Mouse (Mus musculus): ENCODE results near the gene Agtpbp1. TPM values are rescaled to one million over a fixed set of nuclear protein-coding genes. Genes with fewer than 3 reads are reported as not detected.
A peak's percentile ranks its signal among the peaks of the same experiment; 100 is the strongest.

The Agtpbp1 gene
- polyA plus RNA-seq, 1 experiment from 2014 or later = 9.2 TPM

GRCm38 (mm10) chr13:59454001-59454785, 130.8 kb downstream of the Agtpbp1 start:
- H3K27me3 ChIP-seq = no peaks in the 10 kb centered on the region
- ATAC-seq (ENCODE audit: low read depth) (0 out of 2 replicates have a peak, but pooled peaks have one; percentile 26), DNase-seq (no peak)
- peaks cover 14% of the 10 kb centered on the region for H3K4me1 ChIP-seq (replicated peaks)
- H3K4me2 ChIP-seq = no peak overlapping the region
- H3K9me3 ChIP-seq (replicated peaks) = no peaks in the 10 kb centered on the region
- WGBS (ENCODE audit: insufficient replicate concordance) = 84% methylated on average over 11 of the region's 11 CpGs
- no peak overlapping the region for H3K4me3 ChIP-seq (replicated peaks)
- peaks cover 17% of the 10 kb centered on the region for H3K36me3 ChIP-seq
- no peak overlapping the region for H3K27ac ChIP-seq
- no peak overlapping the region for H3K9ac ChIP-seq

GRCm38 (mm10) chr13:59453582-59453981, 131.4 kb downstream of the Agtpbp1 start:
- WGBS (ENCODE audit: insufficient replicate concordance) = 72% methylated on average over 6 of the region's 6 CpGs
- Histone ChIP-seq H3K9me3 (replicated peaks) (no peaks in the 10 kb centered on the region), H3K4me2 (no peak overlapping the region), H3K36me3 (peaks cover 16% of the 10 kb centered on the region), H3K9ac (no peak overlapping the region), H3K27me3 (no peaks in the 10 kb centered on the region), H3K4me1 (replicated peaks) (peaks cover 14% of the 10 kb centered on the region), H3K27ac (no peak overlapping the region), H3K4me3 (replicated peaks) (no peak overlapping the region)
- ATAC-seq (ENCODE audit: low read depth) = no peak
- DNase-seq = no peak

GRCm38 (mm10) chr13:59453045-59453444, 132.0 kb downstream of the Agtpbp1 start:
- Histone ChIP-seq H3K4me1 (replicated peaks) (peaks cover 14% of the 10 kb centered on the region), H3K4me2 (no peak overlapping the region), H3K4me3 (replicated peaks) (no peak overlapping the region), H3K27ac (no peak overlapping the region), H3K9me3 (replicated peaks) (no peaks in the 10 kb centered on the region), H3K27me3 (no peaks in the 10 kb centered on the region), H3K36me3 (peaks cover 16% of the 10 kb centered on the region), H3K9ac (no peak overlapping the region)
- 72% methylated on average over 2 of the region's 2 CpGs for WGBS (ENCODE audit: insufficient replicate concordance)
- DNase-seq (no peak), ATAC-seq (ENCODE audit: low read depth) (no peak)

- WGBS (ENCODE audit: insufficient replicate concordance) = 81% methylated on average over 10 of the region's 10 CpGs
- Histone ChIP-seq H3K27me3 (no peaks in the 10 kb centered on the region), H3K4me1 (replicated peaks) (peaks cover 14% of the 10 kb centered on the region), H3K4me2 (no peak overlapping the region), H3K36me3 (peaks cover 12% of the 10 kb centered on the region), H3K9ac (no peak overlapping the region), H3K9me3 (replicated peaks) (no peaks in the 10 kb centered on the region), H3K27ac (no peak overlapping the region), H3K4me3 (replicated peaks) (no peak overlapping the region)
- no peak for DNase-seq
- no peak for ATAC-seq (ENCODE audit: low read depth)
These were observed 134.2 kb downstream of the Agtpbp1 start for GRCm38 (mm10) chr13:59450840-59451239.

GRCm38 (mm10) chr13:59447130-59447529, 137.9 kb downstream of the Agtpbp1 start:
- Histone ChIP-seq H3K9me3 (replicated peaks) (no peaks in the 10 kb centered on the region), H3K4me1 (replicated peaks) (no peaks in the 10 kb centered on the region), H3K27me3 (no peaks in the 10 kb centered on the region), H3K9ac (no peak overlapping the region), H3K36me3 (peaks cover 5% of the 10 kb centered on the region; the same call in 1 of the 2 replicates), H3K4me2 (no peak overlapping the region), H3K27ac (no peak overlapping the region), H3K4me3 (replicated peaks) (no peak overlapping the region)
- ATAC-seq (ENCODE audit: low read depth) (no peak), DNase-seq (no peak)
- 45% methylated on average over 7 of the region's 7 CpGs for WGBS (ENCODE audit: insufficient replicate concordance)

GRCm38 (mm10) chr13:59445179-59445578, 139.8 kb downstream of the Agtpbp1 start:
- DNase-seq (no peak), ATAC-seq (ENCODE audit: low read depth) (no peak)
- Histone ChIP-seq H3K4me1 (replicated peaks) (no peaks in the 10 kb centered on the region), H3K27ac (no peak overlapping the region), H3K4me3 (replicated peaks) (no peak overlapping the region), H3K4me2 (no peak overlapping the region), H3K9ac (no peak overlapping the region), H3K36me3 (no peaks in the 10 kb centered on the region), H3K27me3 (no peaks in the 10 kb centered on the region), H3K9me3 (replicated peaks) (no peaks in the 10 kb centered on the region)
- 70% methylated on average over 5 of the region's 5 CpGs for WGBS (ENCODE audit: insufficient replicate concordance)

- WGBS (ENCODE audit: insufficient replicate concordance) = 63% methylated on average over 6 of the region's 6 CpGs
- ATAC-seq (ENCODE audit: low read depth) = no peak
- Histone ChIP-seq H3K27ac (no peak overlapping the region), H3K9me3 (replicated peaks) (no peaks in the 10 kb centered on the region), H3K36me3 (no peaks in the 10 kb centered on the region), H3K4me1 (replicated peaks) (no peaks in the 10 kb centered on the region), H3K9ac (no peak overlapping the region), H3K27me3 (no peaks in the 10 kb centered on the region), H3K4me2 (no peak overlapping the region), H3K4me3 (replicated peaks) (no peak overlapping the region)
- no peak for DNase-seq
These were observed 140.7 kb downstream of the Agtpbp1 start for GRCm38 (mm10) chr13:59444371-59444770.

- DNase-seq (no peak), ATAC-seq (ENCODE audit: low read depth) (no peak)
- Histone ChIP-seq H3K36me3 (no peaks in the 10 kb centered on the region), H3K4me1 (replicated peaks) (no peaks in the 10 kb centered on the region), H3K27me3 (no peaks in the 10 kb centered on the region), H3K9me3 (replicated peaks) (no peaks in the 10 kb centered on the region), H3K27ac (no peak overlapping the region), H3K4me3 (replicated peaks) (no peak overlapping the region), H3K9ac (no peak overlapping the region), H3K4me2 (no peak overlapping the region)
- 65% methylated on average over 1 of the region's 1 CpGs for WGBS (ENCODE audit: insufficient replicate concordance)
These were observed 145.3 kb downstream of the Agtpbp1 start for GRCm38 (mm10) chr13:59439683-59440082.

- no peak overlapping the region for H3K27ac ChIP-seq
- H3K4me3 ChIP-seq (replicated peaks) = no peak overlapping the region
- H3K9ac ChIP-seq = no peak overlapping the region
- no peaks in the 10 kb centered on the region for H3K9me3 ChIP-seq (replicated peaks)
- no peak overlapping the region for H3K4me2 ChIP-seq
- no peak for DNase-seq
- ATAC-seq (ENCODE audit: low read depth) = no peak
- H3K4me1 ChIP-seq (replicated peaks) = no peaks in the 10 kb centered on the region
- 70% methylated on average over 1 of the region's 1 CpGs for WGBS (ENCODE audit: insufficient replicate concordance)
- H3K27me3 ChIP-seq = no peaks in the 10 kb centered on the region
- no peaks in the 10 kb centered on the region for H3K36me3 ChIP-seq
These were observed 150.5 kb downstream of the Agtpbp1 start for GRCm38 (mm10) chr13:59434554-59434953.

- ATAC-seq (ENCODE audit: low read depth) = no peak
These were observed 153.7 kb downstream of the Agtpbp1 start for GRCm38 (mm10) chr13:59431124-59431864.

GRCm38 (mm10) chr13:59429369-59429768, 155.7 kb downstream of the Agtpbp1 start:
- Histone ChIP-seq H3K27ac (no peak overlapping the region), H3K4me3 (replicated peaks) (no peak overlapping the region), H3K9ac (no peak overlapping the region), H3K27me3 (no peaks in the 10 kb centered on the region), H3K4me1 (replicated peaks) (no peaks in the 10 kb centered on the region), H3K9me3 (replicated peaks) (no peaks in the 10 kb centered on the region), H3K36me3 (no peaks in the 10 kb centered on the region), H3K4me2 (no peak overlapping the region)
- 64% methylated on average over 6 of the region's 6 CpGs for WGBS (ENCODE audit: insufficient replicate concordance)
- DNase-seq = no peak
- ATAC-seq (ENCODE audit: low read depth) = no peak

More at GRCm38 (mm10) chr13:59431124-59431864, 153.7 kb downstream of the Agtpbp1 start:
- no peak overlapping the region for H3K9ac ChIP-seq
- no peaks in the 10 kb centered on the region for H3K9me3 ChIP-seq (replicated peaks)
- no peak overlapping the region for H3K4me3 ChIP-seq (replicated peaks)
- no peaks in the 10 kb centered on the region for H3K36me3 ChIP-seq
- no peak overlapping the region for H3K27ac ChIP-seq
- H3K4me2 ChIP-seq = no peak overlapping the region
- H3K27me3 ChIP-seq = no peaks in the 10 kb centered on the region
- H3K4me1 ChIP-seq (replicated peaks) = no peaks in the 10 kb centered on the region
- 61% methylated on average over 18 of the region's 18 CpGs for WGBS (ENCODE audit: insufficient replicate concordance)
- no peak for DNase-seq

All from liver, embryonic 13.5 days (tissue).